Mouse (Mus musculus) CH12.LX (cell line): ENCODE results near the gene Ctnnbip1. TPM values are rescaled to one million over a fixed set of nuclear protein-coding genes. Genes with fewer than 3 reads are reported as not detected.

ENCODE experiments used
- DNase-seq: peaks from one replicate; pipeline ENCODE4 v3.0.0-alpha.2; 2013; ENCODE audit errors: extremely low read depth
- H3K27ac ChIP-seq: 2 replicates; pipeline ENCODE4 v1.5.1; 2012; ENCODE audit warnings: low read depth, mild to moderate bottlenecking, control low read depth, moderate library complexity; ENCODE audit not compliant: insufficient read depth
- H3K27me3 ChIP-seq: replicated peaks from 2 replicates; pipeline ENCODE3; 2012; ENCODE audit warnings: inconsistent platforms
- H3K36me3 ChIP-seq, 2 experiments: replicated peaks in 1 of 2; 2 replicates each; pipeline versions ENCODE3 to v1.6.1; 2012; ENCODE audit warnings: inconsistent platforms in 1 of 2, low read length in 1 of 2, mild to moderate bottlenecking in 1 of 2, mixed read lengths in 1 of 2, moderate library complexity in 1 of 2; ENCODE audit not compliant: control insufficient read depth in 1 of 2, insufficient read depth in 1 of 2
- H3K4me1 ChIP-seq, 2 experiments: 2 replicates each; pipeline ENCODE4 v1.6.1; 2012; ENCODE audit warnings: inconsistent platforms in 1 of 2, moderate library complexity in 1 of 2; ENCODE audit not compliant: insufficient read depth in 2 of 2, control insufficient read depth in 1 of 2
- H3K4me2 ChIP-seq: 2 replicates; pipeline ENCODE4 v1.6.1; 2012; ENCODE audit warnings: low read depth, mild to moderate bottlenecking, control low read depth; ENCODE audit not compliant: poor library complexity, insufficient read depth, severe bottlenecking
- H3K4me3 ChIP-seq, 3 experiments: fragments of 150-350 bp in 1 of 3; sonication (generic) in 1 of 3; replicated peaks in 1 of 3; 2 replicates each; pipeline versions ENCODE3 to v1.5.1; 2011 to 2012; ENCODE audit warnings: low read depth in 2 of 3, low read length in 2 of 3, mild to moderate bottlenecking in 2 of 3, moderate library complexity in 2 of 3, control low read depth in 1 of 3, improper control_type of control experiment in 1 of 3, inconsistent platforms in 1 of 3, mixed read lengths in 1 of 3; ENCODE audit not compliant: poor library complexity in 1 of 3
- H3K79me2 ChIP-seq: replicated peaks from 2 replicates; pipeline ENCODE4 v1.6.1; 2012; ENCODE audit warnings: mild to moderate bottlenecking, moderate library complexity; ENCODE audit not compliant: control insufficient read depth, poor library complexity, insufficient read depth, severe bottlenecking; ENCODE audit errors: extremely low read depth
- H3K9ac ChIP-seq: 2 replicates; pipeline ENCODE4 v1.6.1; 2012; ENCODE audit warnings: low read depth, mild to moderate bottlenecking, control low read depth, moderate library complexity; ENCODE audit not compliant: insufficient read depth
- H3K9me3 ChIP-seq: replicated peaks from 2 replicates; pipeline ENCODE3; 2012; ENCODE audit warnings: low read length, inconsistent platforms, mixed read lengths
- BHLHE40 ChIP-seq: IDR thresholded peaks from 2 replicates; pipeline ENCODE4 v1.6.1; 2011; ENCODE audit warnings: mild to moderate bottlenecking, low read depth, low read length, improper control_type of control experiment
- CHD1 ChIP-seq: IDR thresholded peaks from 2 replicates; pipeline ENCODE4 v1.6.1; 2012; ENCODE audit warnings: low read depth, low read length, improper control_type of control experiment, inconsistent platforms
- CHD2 ChIP-seq: IDR thresholded peaks from 2 replicates; pipeline ENCODE4 v1.6.1; 2011; ENCODE audit warnings: low read length, improper control_type of control experiment
- CTCF ChIP-seq, 2 experiments: IDR thresholded peaks in 1 of 2; conservative IDR thresholded peaks in 1 of 2; 2 replicates each; pipeline ENCODE4 v1.5.1; 2011 to 2012; ENCODE audit warnings: low read depth in 2 of 2, low read length in 2 of 2, improper control_type of control experiment in 1 of 2, inconsistent platforms in 1 of 2, mild to moderate bottlenecking in 1 of 2, moderate library complexity in 1 of 2
- E2F4 ChIP-seq: IDR thresholded peaks from 2 replicates; pipeline ENCODE4 v1.6.1; 2011; ENCODE audit warnings: low read depth, low read length, improper control_type of control experiment; ENCODE audit not compliant: insufficient replicate concordance
- ELF1 ChIP-seq: IDR thresholded peaks from 2 replicates; pipeline ENCODE4 v1.6.1; 2014; ENCODE audit warnings: low read depth, mild to moderate bottlenecking, inconsistent platforms, low read length, improper control_type of control experiment
- EP300 ChIP-seq: IDR thresholded peaks from 2 replicates; pipeline ENCODE4 v1.6.1; 2011; ENCODE audit warnings: low read length, improper control_type of control experiment
- ETS1 ChIP-seq: conservative IDR thresholded peaks from 2 replicates; pipeline ENCODE4 v1.6.1; 2012; ENCODE audit warnings: low read depth, mild to moderate bottlenecking, inconsistent platforms, low read length, improper control_type of control experiment, moderate library complexity
- GABPA ChIP-seq: IDR thresholded peaks from 2 replicates; pipeline ENCODE4 v1.6.1; 2012; ENCODE audit warnings: low read depth, low read length, improper control_type of control experiment, inconsistent platforms; ENCODE audit not compliant: insufficient replicate concordance
- HCFC1 ChIP-seq: IDR thresholded peaks from 2 replicates; pipeline ENCODE4 v1.6.1; 2012; ENCODE audit warnings: low read depth, mild to moderate bottlenecking, inconsistent platforms, low read length, improper control_type of control experiment
- IRF4 ChIP-seq: IDR thresholded peaks from 2 replicates; pipeline ENCODE4 v1.6.1; 2014; ENCODE audit warnings: low read depth, mild to moderate bottlenecking, inconsistent platforms, low read length, improper control_type of control experiment
- JUND ChIP-seq: conservative IDR thresholded peaks from 2 replicates; pipeline ENCODE4 v1.6.1; 2011; ENCODE audit warnings: low read depth, low read length, improper control_type of control experiment
- KAT2A ChIP-seq: IDR thresholded peaks from 2 replicates; pipeline ENCODE4 v1.6.1; 2012; ENCODE audit warnings: low read length, improper control_type of control experiment, inconsistent platforms; ENCODE audit not compliant: insufficient replicate concordance
- MAFK ChIP-seq: IDR thresholded peaks from 2 replicates; pipeline ENCODE4 v1.6.1; 2011; ENCODE audit warnings: low read length, improper control_type of control experiment; ENCODE audit not compliant: insufficient replicate concordance
- MAX ChIP-seq: IDR thresholded peaks from 2 replicates; pipeline ENCODE4 v1.6.1; 2011; ENCODE audit warnings: low read length, improper control_type of control experiment
- MAZ ChIP-seq: IDR thresholded peaks from 2 replicates; pipeline ENCODE4 v1.6.1; 2012; ENCODE audit warnings: low read depth, mild to moderate bottlenecking, inconsistent platforms, low read length, improper control_type of control experiment, moderate library complexity
- MEF2A ChIP-seq: IDR thresholded peaks from 2 replicates; pipeline ENCODE4 v1.6.1; 2014; ENCODE audit warnings: low read depth, mild to moderate bottlenecking, inconsistent platforms, low read length, improper control_type of control experiment, borderline replicate concordance
- MXI1 ChIP-seq: IDR thresholded peaks from 2 replicates; pipeline ENCODE4 v1.6.1; 2011; ENCODE audit warnings: mild to moderate bottlenecking, low read depth, low read length, improper control_type of control experiment
- MYC ChIP-seq: IDR thresholded peaks from 2 replicates; pipeline ENCODE4 v1.6.1; 2011; ENCODE audit warnings: low read depth, mild to moderate bottlenecking, improper control_type of control experiment, low read length
- NELFE ChIP-seq: IDR thresholded peaks from 2 replicates; pipeline ENCODE4 v1.6.1; 2011; ENCODE audit warnings: low read depth, low read length, improper control_type of control experiment
- PAX5 ChIP-seq: IDR thresholded peaks from 2 replicates; pipeline ENCODE4 v1.6.1; 2012; ENCODE audit warnings: low read length, inconsistent platforms, mixed read lengths
- POLR2A ChIP-seq: IDR thresholded peaks from 2 replicates; pipeline ENCODE4 v1.6.1; 2011; ENCODE audit warnings: low read depth, mild to moderate bottlenecking, improper control_type of control experiment, low read length
- POLR2AphosphoS2 ChIP-seq: IDR thresholded peaks from 2 replicates; pipeline ENCODE4 v1.6.1; 2011; ENCODE audit warnings: low read depth, low read length, improper control_type of control experiment
- RAD21 ChIP-seq: IDR thresholded peaks from 2 replicates; pipeline ENCODE4 v1.6.1; 2011; ENCODE audit warnings: low read depth, mild to moderate bottlenecking, low read length, improper control_type of control experiment, moderate library complexity
- RCOR1 ChIP-seq: conservative IDR thresholded peaks from 2 replicates; pipeline ENCODE4 v1.6.1; 2012; ENCODE audit warnings: low read depth, mild to moderate bottlenecking, inconsistent platforms, low read length, improper control_type of control experiment
- SIN3A ChIP-seq: IDR thresholded peaks from 2 replicates; pipeline ENCODE4 v1.6.1; 2012; ENCODE audit warnings: low read length, improper control_type of control experiment, inconsistent platforms
- SMC3 ChIP-seq: IDR thresholded peaks from 2 replicates; pipeline ENCODE4 v1.6.1; 2011; ENCODE audit warnings: low read depth, low read length, improper control_type of control experiment
- TBP ChIP-seq: conservative IDR thresholded peaks from 2 replicates; pipeline ENCODE4 v1.6.1; 2011; ENCODE audit warnings: low read depth, low read length, improper control_type of control experiment
- TCF12 ChIP-seq: IDR thresholded peaks from 2 replicates; pipeline ENCODE4 v1.6.1; 2014; ENCODE audit warnings: low read depth, mild to moderate bottlenecking, inconsistent platforms, low read length, improper control_type of control experiment
- UBTF ChIP-seq: IDR thresholded peaks from 2 replicates; pipeline ENCODE4 v1.6.1; 2012; ENCODE audit warnings: low read depth, mild to moderate bottlenecking, inconsistent platforms, low read length, improper control_type of control experiment, moderate library complexity
- USF1 ChIP-seq: IDR thresholded peaks from 2 replicates; pipeline ENCODE4 v1.6.1; 2014; ENCODE audit warnings: low read depth, mild to moderate bottlenecking, inconsistent platforms, low read length, improper control_type of control experiment
- USF2 ChIP-seq: conservative IDR thresholded peaks from 2 replicates; pipeline ENCODE4 v1.6.1; 2011; ENCODE audit warnings: low read depth, low read length, improper control_type of control experiment
- ZC3H11A ChIP-seq: IDR thresholded peaks from 2 replicates; pipeline ENCODE4 v1.6.1; 2012; ENCODE audit warnings: low read depth, mild to moderate bottlenecking, inconsistent platforms, low read length, improper control_type of control experiment
- ZMIZ1 ChIP-seq: IDR thresholded peaks from 2 replicates; pipeline ENCODE4 v1.6.1; 2012; ENCODE audit warnings: low read depth, mild to moderate bottlenecking, inconsistent platforms, low read length, improper control_type of control experiment
- ZNF384 ChIP-seq: IDR thresholded peaks from 2 replicates; pipeline ENCODE4 v1.6.1; 2012; ENCODE audit warnings: low read depth, low read length, improper control_type of control experiment, inconsistent platforms
- dilution Hi-C: fragments of 300-500 bp; cut with MboI; formaldehyde crosslinking; loops from 2 replicates; pipeline ENCODE4 v1.14.3; 2020; ENCODE audit warnings: low sequenced_read_pairs; ENCODE audit not compliant: extremely low pct_unique_long_range_greater_than_20kb, extremely low pct_ligation_motif_present
- in situ Hi-C: fragments of 300-500 bp; cut with MboI; formaldehyde crosslinking; loops from 3 replicates; pipeline ENCODE4 v1.14.3; 2019; ENCODE audit warnings: low sequenced_read_pairs, low pct_ligation_motif_present, low pct_unique_long_range_greater_than_20kb, mixed read lengths
- polyA plus RNA-seq: library from polyadenylated mRNA; unstranded; fragments of >175 nt; gene quantifications from 2 replicates; pipeline ENCODE4 v1.2.1, GENCODE M21; 2012; ENCODE audit warnings: low read depth; ENCODE audit not compliant: insufficient read length
- total RNA-seq, 2 experiments: library from RNA; depleted of rRNA; stranded (reverse); fragments of 300-350 nt in 1 of 2; fragments of >200 nt in 1 of 2; gene quantifications; 2 replicates each; pipeline ENCODE4 v1.2.3; 2012 to 2014

Gene Ctnnbip1
- total and polyA plus RNA-seq, 3 experiments: 4.5 to 5.9 (median 5.7) TPM

GRCm38 (mm10) chr4:149485825-149486206, 32.2 kb upstream of the Ctnnbip1 start:
- Histone ChIP-seq H3K4me3 (peak overlapping the region; percentile 85 to 91 (median 88)), H3K9me3 (peaks cover 5% of the 10 kb centered on the region), H3K79me2 (peaks cover 21% of the 10 kb centered on the region)
- in situ Hi-C loops: no loop called here
- no peak for TF ChIP-seq POLR2AphosphoS2
- TF ChIP-seq RAD21: peak; percentile 9
- TF ChIP-seq MYC: peak; percentile 40
- no peak for TF ChIP-seq GABPA
- no peak; the same call in 1 of the 2 replicates for TF ChIP-seq CHD1
- TF ChIP-seq NELFE: no peak
- peak; percentile 41; the same call in 1 of the 2 replicates for TF ChIP-seq ETS1
- no peak for TF ChIP-seq ZC3H11A
- peak; percentile 44 for TF ChIP-seq HCFC1
- TF ChIP-seq ELF1: no peak
- TF ChIP-seq ZMIZ1: no peak
- TF ChIP-seq SIN3A: peak; percentile 70
- TF ChIP-seq MAX: no peak
- TF ChIP-seq CTCF (conservative IDR thresholded peaks at IDR 0.05 in 1 of 2, IDR thresholded peaks at IDR 0.05 in 1 of 2; ENCODE audit: low read depth in 2 of 2, low read length in 2 of 2): peak in 1 of 2 experiments; percentile 59; a peak in 2 of 4 replicates
- TF ChIP-seq TBP: no peak
- no peak for TF ChIP-seq KAT2A
- peak; percentile 21; the same call in 1 of the 2 replicates for TF ChIP-seq SMC3
- no peak for TF ChIP-seq UBTF
- no peak for TF ChIP-seq USF1
- no peak for TF ChIP-seq MAFK
- peak; percentile 29; the same call in 1 of the 2 replicates for TF ChIP-seq MEF2A
- peak; percentile 90 for TF ChIP-seq ZNF384
- TF ChIP-seq MXI1: peak; percentile 36; the same call in 1 of the 2 replicates
- TF ChIP-seq JUND: no peak
- peak; percentile 50; the same call in 1 of the 2 replicates for TF ChIP-seq BHLHE40
- no peak for TF ChIP-seq PAX5
- no peak for TF ChIP-seq RCOR1
- peak; percentile 29; the same call in 1 of the 2 replicates for TF ChIP-seq IRF4
- TF ChIP-seq USF2: no peak
- TF ChIP-seq POLR2A: no peak
- TF ChIP-seq EP300: peak; percentile 30; the same call in 1 of the 2 replicates
- no peak for TF ChIP-seq TCF12
- TF ChIP-seq MAZ: no peak
- no peak for TF ChIP-seq E2F4
- TF ChIP-seq CHD2: no peak
- TF ChIP-seq, all 38 proteins: peak for 13
- DNase-seq: peak; percentile 65
- H3K36me3 ChIP-seq: peaks cover 26 to 44% of the 10 kb centered on the region in 2 experiments
- dilution Hi-C loops: no loop called here
- H3K27ac ChIP-seq: peak overlapping the region; percentile 26
- peak overlapping the region; percentile 90; the same call in 1 of the 2 replicates for H3K4me2 ChIP-seq
- H3K9ac ChIP-seq: peak overlapping the region; percentile 75
- H3K27me3 ChIP-seq: no peaks in the 10 kb centered on the region
- peaks cover 5 to 35% of the 10 kb centered on the region in 2 experiments; a peak in 3 of 4 replicates for H3K4me1 ChIP-seq
